Comparison of ENCODE assay signal across 22 mouse cellular contexts in the genomic region with DNA sequence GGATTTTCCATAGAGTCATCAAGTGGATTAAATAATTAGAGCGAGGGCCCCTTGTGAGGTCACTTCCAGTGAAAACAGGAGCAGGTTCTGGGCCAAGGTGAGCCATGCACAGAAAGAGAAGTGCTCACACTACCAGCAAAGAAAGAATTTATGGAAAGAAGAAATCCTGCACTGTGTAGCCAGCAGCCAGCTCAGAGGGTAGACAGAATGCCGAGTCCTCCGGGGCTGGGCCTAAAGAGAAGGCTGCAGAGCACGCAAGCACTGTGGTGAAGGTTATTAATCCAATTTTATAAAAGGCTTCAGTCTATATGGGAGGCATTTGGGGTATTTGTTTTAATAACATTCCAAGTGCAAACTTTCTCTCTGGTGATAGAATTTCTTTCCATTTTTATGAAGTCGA. TPM values are rescaled to one million over a fixed set of nuclear protein-coding genes. Genes with fewer than 3 reads are reported as not detected.
DNase-seq lines count a peak whose midpoint lies in the region; ATAC-seq lines count a peak whose summit lies in the region.
"Had no signal": no experiment of that assay in that cellular context is flagged by ENCODE, and none has a peak within 500 bp of the region (broad histone marks: within the 10 kb centered on the region; RNA-seq: fewer than 3 reads in every experiment).

No protein-coding gene starts in this region.

- H3K27me3 ChIP-seq in heart, embryonic 10.5 days (ENCODE audit: insufficient read depth, poor library complexity, severe bottlenecking): no peaks in the 10 kb centered on the region
- H3K27me3 ChIP-seq in heart, embryonic 12.5 days (replicated peaks): no peaks in the 10 kb centered on the region
- no peaks in the 10 kb centered on the region for H3K27me3 ChIP-seq in limb, embryonic 13.5 days
- no peaks in the 10 kb centered on the region for H3K27me3 ChIP-seq in limb, embryonic 10.5 days (ENCODE audit: low read depth, poor library complexity, severe bottlenecking)
- H3K27me3 ChIP-seq: embryonic facial prominence, embryonic 12.5 days; forebrain, embryonic 13.5 days; forebrain, embryonic 15.5 days; Patski had no signal

- H3K9ac ChIP-seq in heart, embryonic 12.5 days: no peak overlapping the region
- H3K9ac ChIP-seq in limb, embryonic 13.5 days: no peak overlapping the region
- H3K9ac ChIP-seq: embryonic facial prominence, embryonic 12.5 days; forebrain, embryonic 13.5 days; forebrain, embryonic 15.5 days had no signal

- no peak for ATAC-seq in heart, embryonic 12.5 days (ENCODE audit: insufficient number of reproducible peaks, low FRiP score)
- ATAC-seq in limb, embryonic 13.5 days (ENCODE audit: low FRiP score, low read depth): peak; percentile 51
- ATAC-seq: activated CD4-positive, CD25-positive, alpha-beta regulatory T cell, adult 4 months; CD4-positive, CD25-positive, alpha-beta regulatory T cell, adult 4 months; forebrain, embryonic 13.5 days; forebrain, embryonic 15.5 days; Patski had no signal

- no peak overlapping the region for H3K27ac ChIP-seq in heart, embryonic 10.5 days
- no peak overlapping the region for H3K27ac ChIP-seq in heart, embryonic 12.5 days (ENCODE audit: poor library complexity, severe bottlenecking)
- peak overlapping the region; percentile 52; the same call in 1 of the 2 replicates for H3K27ac ChIP-seq in limb, embryonic 13.5 days
- no peak overlapping the region for H3K27ac ChIP-seq in limb, embryonic 10.5 days
- H3K27ac ChIP-seq: embryonic facial prominence, embryonic 10.5 days; embryonic facial prominence, embryonic 12.5 days; forebrain, embryonic 13.5 days; forebrain, embryonic 15.5 days had no signal

- H3K9me3 ChIP-seq in heart, embryonic 10.5 days: no peaks in the 10 kb centered on the region
- H3K9me3 ChIP-seq in heart, embryonic 12.5 days (replicated peaks): no peaks in the 10 kb centered on the region; the same call in 1 of the 2 replicates
- H3K9me3 ChIP-seq in limb, embryonic 13.5 days: peaks cover 4% of the 10 kb centered on the region; the same call in 1 of the 2 replicates
- no peaks in the 10 kb centered on the region for H3K9me3 ChIP-seq in limb, embryonic 10.5 days (replicated peaks)
- H3K9me3 ChIP-seq: embryonic facial prominence, embryonic 10.5 days; embryonic facial prominence, embryonic 12.5 days; forebrain, embryonic 13.5 days; forebrain, embryonic 15.5 days had no signal

- H3K4me1 ChIP-seq in heart, embryonic 10.5 days: no peaks in the 10 kb centered on the region
- no peaks in the 10 kb centered on the region for H3K4me1 ChIP-seq in heart, embryonic 12.5 days (replicated peaks)
- H3K4me1 ChIP-seq in limb, embryonic 13.5 days: peaks cover 19% of the 10 kb centered on the region
- peaks cover 8% of the 10 kb centered on the region for H3K4me1 ChIP-seq in limb, embryonic 10.5 days

- WGBS in heart, embryonic 10.5 days: 87% methylated on average over 5 of the region's 5 CpGs
- WGBS in heart, embryonic 12.5 days: 86% methylated on average over 5 of the region's 5 CpGs
- 62% methylated on average over 5 of the region's 5 CpGs for WGBS in limb, embryonic 13.5 days
- whole genome bisulfite sequencing in limb, embryonic 10.5 days: 94% methylated on average over 5 of the region's 5 CpGs

- peak; percentile 48 for DNase-seq in heart, embryonic 10.5 days (ENCODE audit: low spot score)
- DNase-seq in limb, embryonic 10.5 days (ENCODE audit: low spot score): no peak
- DNase-seq in left cerebral cortex, adult 11 months (ENCODE audit: low spot score): no peak
- DNase-seq: adrenal gland, adult 8-10 months; adrenal gland, postnatal 14 days; adrenal gland, postnatal 36 days; B cell, adult 2 months; cerebellum, adult 11-12 months; cerebellum, adult 2 months; cerebellum, adult 9-10 months; cerebellum, postnatal 10 days; cerebellum, postnatal 25 days had no signal

- no peaks in the 10 kb centered on the region for H3K36me3 ChIP-seq in heart, embryonic 10.5 days
- H3K36me3 ChIP-seq in heart, embryonic 12.5 days: no peaks in the 10 kb centered on the region
- no peaks in the 10 kb centered on the region for H3K36me3 ChIP-seq in limb, embryonic 13.5 days
- no peaks in the 10 kb centered on the region for H3K36me3 ChIP-seq in limb, embryonic 10.5 days
- H3K36me3 ChIP-seq: embryonic facial prominence, embryonic 10.5 days; embryonic facial prominence, embryonic 12.5 days; forebrain, embryonic 15.5 days; G1E had no signal

- no peak overlapping the region for H3K4me3 ChIP-seq in heart, embryonic 10.5 days
- no peak overlapping the region for H3K4me3 ChIP-seq in heart, embryonic 12.5 days
- no peak overlapping the region for H3K4me3 ChIP-seq in limb, embryonic 13.5 days
- H3K4me3 ChIP-seq in limb, embryonic 10.5 days: no peak overlapping the region
- H3K4me3 ChIP-seq: embryonic facial prominence, embryonic 10.5 days; embryonic facial prominence, embryonic 12.5 days; forebrain, embryonic 13.5 days; forebrain, embryonic 15.5 days had no signal

- H3K4me2 ChIP-seq in heart, embryonic 12.5 days: no peak overlapping the region
- no peak overlapping the region for H3K4me2 ChIP-seq in limb, embryonic 13.5 days (replicated peaks)
- H3K4me2 ChIP-seq: embryonic facial prominence, embryonic 12.5 days; forebrain, embryonic 13.5 days; forebrain, embryonic 15.5 days had no signal

RNA-seq across cellular contexts. Expression of gene Nckap5, which starts 37.3 kb away (rescaled TPM):
- polyA plus RNA-seq in heart, embryonic 10.5 days (2016; fragmentation: Nextera tagmentation; extraction: Ambion mirVana): 2.2 and 2.3 TPM in 2 replicates
- 3.1 and 3.8 TPM in 2 replicates for polyA plus RNA-seq in heart, embryonic 12.5 days (2016; fragmentation: Nextera tagmentation; extraction: Ambion mirVana)
- polyA plus RNA-seq in limb, embryonic 13.5 days (2015; fragmentation: Nextera tagmentation; extraction: Ambion mirVana): 12.2 and 13.5 TPM in 2 replicates
- 0.84 and 1.8 TPM in 2 replicates for polyA plus RNA-seq in limb, embryonic 10.5 days (2016; fragmentation: Nextera tagmentation; extraction: Ambion mirVana)
